Mouse (Mus musculus) adrenal gland (tissue): ENCODE measurements around the gene Sowaha.

Experiments used
- intact Hi-C: fragments of 180-260 bp; cut with DNase I; formaldehyde crosslinking; loops from one replicate; pipeline ENCODE4 v1.15.1; 2025

Sowaha gene

DNA sequence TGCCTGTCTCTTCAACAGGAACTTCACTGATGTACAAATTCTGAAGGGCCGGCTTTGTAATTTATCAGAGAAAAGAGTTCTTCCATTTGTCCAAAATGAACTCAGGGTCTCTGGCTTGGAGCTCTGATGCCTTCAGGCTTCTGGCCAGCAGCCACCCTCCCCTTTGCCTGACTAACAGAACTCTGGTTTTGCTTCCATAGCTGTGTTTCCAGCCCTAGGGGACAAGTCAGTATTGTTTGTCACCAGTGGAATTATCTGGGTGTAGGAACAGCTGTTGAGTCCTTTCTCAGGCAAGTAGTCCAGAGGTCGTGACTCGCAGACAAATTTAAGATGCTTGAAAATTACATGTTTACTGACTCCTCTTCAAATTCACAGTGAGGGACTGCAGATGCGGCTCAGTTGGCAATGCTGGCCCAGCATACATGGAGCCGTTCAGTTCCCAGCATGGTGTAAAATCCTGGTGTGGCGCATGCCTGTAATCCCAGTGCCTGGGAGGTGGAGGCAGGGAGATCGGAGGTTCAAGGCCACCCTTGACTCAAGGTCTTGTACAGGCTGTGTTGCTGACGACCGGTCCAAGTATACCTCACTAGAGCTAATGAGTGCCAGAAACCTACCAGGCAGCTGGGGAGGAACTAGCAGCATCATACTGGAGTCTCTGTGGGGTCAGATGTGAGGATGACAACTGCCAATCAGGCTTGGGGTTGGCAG is 27.2 kb upstream of the Sowaha start:
- intact Hi-C loops, result no loop called here

DNA sequence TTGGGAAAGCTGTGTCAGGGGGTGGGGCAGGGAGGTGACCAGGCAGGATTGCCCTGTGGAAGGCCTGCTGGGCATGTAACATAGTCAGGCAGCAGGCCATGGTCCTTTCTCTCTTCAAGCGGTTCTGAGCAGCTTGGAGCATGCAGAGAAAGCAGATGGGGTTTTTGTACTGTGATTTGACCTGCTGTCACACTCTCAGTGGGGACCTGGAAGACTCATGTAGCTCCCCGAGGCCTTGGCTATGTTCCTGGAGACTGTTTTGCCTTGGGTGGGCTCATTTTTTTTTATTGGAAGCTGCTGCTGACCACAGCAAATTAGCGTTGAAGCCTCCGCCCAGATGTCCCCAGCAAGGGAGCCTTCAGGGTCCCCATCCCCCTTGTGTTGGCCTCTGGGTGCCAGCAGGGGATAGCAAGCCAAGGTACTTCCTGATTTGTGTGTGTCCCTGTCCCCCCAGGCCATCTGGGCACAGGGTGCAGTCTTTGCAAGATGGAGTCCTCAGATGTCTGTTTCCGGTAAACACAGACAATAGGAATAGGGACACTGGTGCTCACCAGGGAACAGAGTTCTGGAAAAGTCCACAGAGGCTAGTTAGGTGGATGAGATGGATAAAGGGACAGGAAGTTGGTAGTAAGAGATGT is 25.1 kb upstream of the Sowaha start:
- intact Hi-C loops, result no loop called here

DNA sequence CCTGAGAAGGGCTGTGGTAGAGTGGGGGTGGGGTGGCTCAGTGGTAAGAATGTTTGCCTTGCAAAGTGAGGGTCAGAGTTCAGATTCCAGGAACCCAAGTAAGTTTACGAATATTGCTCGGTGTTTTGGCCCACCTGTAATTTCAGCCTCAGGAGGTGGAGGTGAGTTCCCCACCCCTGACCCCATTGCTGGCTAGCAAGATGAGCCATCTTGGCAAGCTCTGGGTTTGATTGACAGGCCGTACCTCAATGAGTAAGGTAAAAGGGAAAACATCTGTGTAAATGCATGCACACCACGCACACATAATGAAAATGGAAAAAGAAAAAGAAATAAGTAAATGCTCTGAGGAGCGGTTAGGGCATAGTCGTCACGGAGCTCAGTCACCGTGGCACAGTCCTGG is 24.3 kb upstream of the Sowaha start:
- intact Hi-C loops, result no loop called here

DNA sequence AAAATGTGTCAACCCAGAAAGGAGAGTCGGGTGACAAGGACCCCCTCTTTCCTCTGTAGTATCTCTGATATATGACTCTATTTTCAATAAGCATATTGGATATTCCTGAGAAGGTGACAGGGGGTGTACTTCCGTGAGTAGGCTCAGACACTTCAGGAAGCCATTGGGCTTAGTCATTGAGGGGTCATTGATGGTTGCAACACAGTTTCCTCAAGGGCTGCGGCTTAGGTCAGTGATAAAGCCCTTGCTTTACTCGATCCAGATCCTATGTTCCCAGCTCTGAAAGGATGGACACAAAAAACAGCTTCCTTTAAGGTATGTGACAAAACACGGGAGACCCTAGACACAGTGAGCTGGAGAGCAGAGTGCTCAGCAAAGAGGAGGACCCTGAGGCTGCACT is 23.7 kb upstream of the Sowaha start:
- intact Hi-C loops, result no loop called here

DNA sequence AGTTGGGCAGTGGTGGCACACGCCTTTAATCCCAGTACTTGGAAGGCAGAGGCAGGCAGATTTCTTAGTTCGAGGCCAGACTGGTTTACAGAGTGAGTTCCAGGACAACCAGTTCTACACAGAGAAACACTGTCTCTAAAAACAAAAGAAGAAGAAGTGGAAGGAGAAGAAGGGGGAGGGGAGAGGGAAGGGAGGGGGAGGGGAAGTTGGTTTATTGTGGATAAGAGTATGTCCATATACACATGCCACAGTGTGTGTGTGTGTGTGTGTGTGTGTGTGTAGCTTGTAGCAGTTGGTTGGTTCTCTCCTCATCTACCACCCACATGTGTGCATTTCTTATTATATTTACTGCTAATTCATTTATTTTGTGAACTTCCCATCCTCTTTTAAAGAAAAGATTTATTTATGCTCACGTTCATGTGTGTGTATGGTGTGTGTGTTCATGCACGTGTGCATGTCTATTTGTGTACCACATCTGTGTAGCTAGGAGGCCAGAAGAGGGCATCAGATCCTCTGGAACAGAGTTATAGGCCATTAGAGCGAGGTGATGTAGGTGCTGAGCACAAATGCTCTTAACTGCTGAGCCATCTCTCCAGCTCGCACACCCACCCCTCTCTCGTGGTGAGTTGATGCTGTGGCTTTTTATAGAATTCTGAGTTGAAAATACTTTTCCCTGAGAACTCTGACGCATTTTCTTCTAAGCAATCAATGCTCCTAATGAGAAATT is 22.1 kb upstream of the Sowaha start:
- intact Hi-C loops, result no loop called here

DNA sequence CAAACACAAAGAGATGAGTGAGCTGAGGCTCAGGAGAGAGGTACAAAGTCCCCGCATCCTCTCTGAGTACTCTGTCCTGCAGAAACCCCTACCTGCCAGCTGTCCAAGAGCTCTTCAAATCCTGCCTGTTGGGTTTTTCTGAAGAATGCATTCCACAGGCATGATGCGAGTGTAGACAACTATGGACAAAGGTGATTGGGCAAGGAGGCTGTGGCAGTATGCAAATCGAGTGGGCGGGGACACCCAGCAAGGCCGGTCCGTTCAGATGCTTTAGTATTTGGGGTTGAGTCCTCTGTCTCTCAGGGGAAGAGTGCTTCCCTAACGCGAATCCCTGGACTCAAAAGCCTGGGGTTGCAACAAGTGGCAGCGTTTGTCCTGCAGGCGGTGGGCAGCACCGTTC is 20.5 kb upstream of the Sowaha start:
- intact Hi-C loops, result no loop called here

DNA sequence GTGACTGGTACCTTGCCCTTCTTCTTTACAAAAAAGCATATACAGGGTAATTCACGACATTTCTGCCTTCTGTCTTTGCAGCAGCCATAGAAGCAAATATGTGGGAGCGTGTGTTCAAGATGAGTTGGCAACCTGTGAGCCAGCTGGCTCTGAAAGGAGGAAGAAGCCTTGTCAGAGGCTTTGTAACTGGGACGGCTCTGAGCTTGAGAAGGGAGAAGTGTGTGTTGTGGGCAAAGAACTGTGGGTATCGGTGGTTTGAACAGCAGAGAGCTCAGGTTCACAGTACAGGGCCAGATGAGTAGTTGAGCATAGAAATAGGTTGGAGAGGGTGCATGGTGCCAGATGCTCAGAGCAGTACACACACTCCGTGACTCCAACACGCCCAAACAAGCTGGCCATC is 16.9 kb upstream of the Sowaha start:
- intact Hi-C loops, result no loop called here

DNA sequence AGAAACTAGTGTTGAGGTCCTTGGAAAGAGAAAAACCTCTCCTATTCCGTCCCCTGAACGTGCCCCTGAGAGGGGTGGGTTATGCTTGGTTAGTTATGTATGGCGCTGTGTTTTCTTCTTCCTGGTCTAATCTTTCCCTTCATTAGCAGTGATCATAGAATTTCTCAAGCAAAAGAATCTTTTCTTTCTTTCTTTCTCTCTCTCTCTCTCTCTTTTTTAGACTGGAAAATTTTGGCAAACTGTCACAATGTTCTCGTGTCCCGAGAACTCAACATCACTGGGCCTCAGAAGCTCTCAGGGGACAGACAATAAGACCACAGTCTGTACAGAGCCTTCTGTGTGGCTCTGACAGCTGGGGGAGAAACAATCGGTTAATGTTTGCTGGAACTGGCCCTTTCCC is 15.3 kb upstream of the Sowaha start:
- intact Hi-C loops, result no loop called here

DNA sequence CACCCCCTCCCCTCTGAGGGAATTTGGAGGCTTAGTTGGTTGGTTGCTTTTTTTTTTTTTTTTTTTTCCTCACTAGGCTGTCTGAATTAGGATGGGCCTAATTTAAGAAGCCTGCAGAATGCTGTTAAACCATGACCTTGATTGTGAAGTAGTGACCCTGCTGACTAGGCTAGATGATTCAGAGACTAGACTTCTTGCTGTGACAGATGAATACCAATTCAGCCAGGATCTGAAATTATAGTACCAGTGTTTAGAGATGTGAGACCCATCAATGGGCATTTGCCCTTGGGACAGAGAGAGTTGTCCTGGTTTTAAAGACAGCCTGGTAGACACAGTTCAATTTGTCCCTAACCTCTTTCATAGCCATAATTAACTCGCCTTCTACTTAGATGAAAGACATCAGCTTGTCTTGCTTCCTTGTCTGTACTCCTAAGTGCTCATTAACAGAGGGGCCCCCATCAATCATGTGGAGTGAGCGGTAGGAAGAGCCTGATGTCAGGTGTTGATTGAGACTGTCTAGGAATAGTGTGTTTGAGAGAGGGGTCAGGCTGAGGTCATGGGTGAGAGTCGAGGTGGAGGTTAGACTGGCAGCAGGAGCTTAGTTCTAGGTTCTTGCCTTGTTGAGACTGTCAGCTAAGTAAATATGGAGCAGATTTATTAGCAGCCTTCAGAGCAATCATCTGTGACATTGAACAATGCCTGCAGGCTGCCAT is 13.3 kb upstream of the Sowaha start:
- intact Hi-C loops, result no loop called here

DNA sequence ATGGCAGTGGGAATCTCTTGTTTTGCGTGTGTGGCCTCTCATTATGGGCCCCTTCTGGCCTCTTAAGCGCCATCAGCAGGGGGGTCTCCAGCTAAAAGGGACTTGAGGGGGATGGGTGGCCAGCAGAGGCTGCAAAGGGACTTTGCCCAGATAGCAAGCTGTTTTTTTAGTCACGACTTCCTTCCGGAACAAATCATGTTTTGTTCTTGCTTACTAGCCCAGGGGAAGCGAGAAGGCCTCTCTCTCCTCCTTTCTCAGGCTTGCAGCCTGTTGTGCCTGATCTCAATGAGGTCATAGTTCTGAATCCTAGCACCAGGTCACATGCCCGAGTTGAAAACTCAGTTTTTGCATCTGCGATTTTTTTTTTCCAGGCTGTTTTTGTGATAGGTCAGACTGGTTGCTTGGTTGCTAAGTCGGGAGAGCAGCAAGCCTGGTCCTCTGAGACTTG is 11.9 kb upstream of the Sowaha start:
- intact Hi-C loops, result no loop called here

DNA sequence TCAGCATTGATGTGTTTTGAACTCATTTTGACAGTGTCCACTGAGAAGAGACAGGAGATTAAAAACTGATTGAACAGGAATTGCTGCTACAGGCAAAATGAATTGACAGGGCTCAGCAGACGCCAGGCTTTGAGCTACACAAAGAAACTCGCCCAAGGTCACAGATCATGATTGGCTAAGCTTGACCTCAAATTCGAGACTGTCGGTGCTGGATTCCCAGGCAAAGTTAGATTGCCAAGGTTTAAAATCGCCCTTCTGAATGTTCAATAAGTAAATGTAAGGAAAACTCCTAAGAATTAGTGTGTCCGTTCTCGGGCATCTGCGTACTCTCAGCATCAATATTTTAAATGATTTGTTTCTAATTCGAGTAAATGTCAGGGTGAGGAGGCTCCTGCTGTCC is 9.3 kb upstream of the Sowaha start:
- intact Hi-C loops, result no loop called here

DNA sequence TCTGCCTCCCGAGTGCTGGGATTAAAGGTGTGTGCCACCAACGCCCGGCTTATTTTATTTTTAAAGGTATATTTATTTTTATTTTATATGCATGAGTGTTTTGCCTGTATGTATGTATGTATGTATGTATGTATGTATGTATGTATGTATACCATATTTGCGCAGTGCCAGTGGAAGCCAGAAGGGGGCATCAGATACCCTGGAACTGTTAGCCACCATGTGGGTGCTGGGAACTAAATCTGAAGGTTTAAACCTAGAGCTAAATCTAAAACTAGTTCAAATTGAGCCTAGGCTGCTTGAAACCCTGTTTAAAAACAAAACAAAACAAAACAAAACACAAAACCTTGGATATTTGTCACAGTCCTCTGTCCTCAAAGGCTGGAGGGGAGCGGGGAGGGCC is 8.9 kb upstream of the Sowaha start:
- intact Hi-C loops, result no loop called here

DNA sequence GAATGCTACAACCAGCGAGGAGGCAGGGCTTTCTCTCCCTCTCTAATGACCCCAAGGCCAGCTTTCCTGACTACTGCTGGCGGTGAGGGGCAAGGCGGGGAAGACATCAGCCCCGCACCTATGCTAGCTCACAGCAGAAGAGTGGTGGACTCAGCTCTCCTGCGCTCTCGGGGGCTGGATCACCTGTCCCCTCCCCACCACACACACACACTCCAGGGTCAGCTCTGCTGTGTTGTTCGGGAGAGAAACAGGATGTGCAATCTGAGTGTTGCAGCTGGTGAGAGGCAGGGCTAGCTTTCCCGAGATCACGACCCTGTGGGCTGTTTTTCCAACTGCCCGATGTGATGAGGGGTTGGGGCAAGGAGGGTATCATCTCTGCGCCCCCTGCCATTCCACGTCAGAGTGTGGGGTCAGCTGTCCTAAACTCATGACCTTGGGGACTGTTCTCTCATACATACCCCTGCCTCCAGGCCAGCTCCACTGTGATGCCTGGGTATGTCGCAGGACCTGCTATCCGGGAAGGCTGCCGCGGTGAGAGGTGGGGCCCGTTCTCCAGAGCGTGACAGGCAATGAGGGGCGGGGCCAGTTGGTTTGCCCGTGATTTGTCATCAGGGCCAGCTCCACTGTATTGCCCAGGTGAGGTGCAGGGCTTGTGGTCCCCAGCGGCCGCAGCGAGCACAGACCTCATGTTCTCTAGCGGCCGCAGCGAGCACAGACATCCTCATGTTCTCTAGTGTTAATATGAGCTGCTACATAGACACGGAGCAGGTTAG is 6.9 kb upstream of the Sowaha start:
- intact Hi-C loops, result no loop called here

DNA sequence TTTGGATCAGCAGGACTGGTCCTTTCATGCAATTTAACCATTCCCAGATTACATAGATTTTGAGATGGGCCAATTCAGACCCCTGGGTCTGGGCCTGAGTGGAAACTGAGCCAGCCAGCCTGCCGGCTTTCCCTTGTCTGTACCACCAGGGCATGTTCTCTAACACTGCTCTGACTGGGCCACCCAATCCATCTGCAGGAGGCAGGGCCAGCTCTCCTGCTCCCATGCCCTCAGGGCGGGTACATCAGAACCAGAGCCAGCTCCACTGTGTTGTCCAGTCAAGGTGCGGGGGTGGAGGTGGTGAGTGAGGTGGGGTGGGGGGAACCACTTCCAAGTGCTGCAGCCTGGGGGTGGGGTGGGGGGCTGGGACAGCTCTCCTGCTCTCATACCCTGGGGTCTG is 6.3 kb upstream of the Sowaha start:
- intact Hi-C loops, result no loop called here

DNA sequence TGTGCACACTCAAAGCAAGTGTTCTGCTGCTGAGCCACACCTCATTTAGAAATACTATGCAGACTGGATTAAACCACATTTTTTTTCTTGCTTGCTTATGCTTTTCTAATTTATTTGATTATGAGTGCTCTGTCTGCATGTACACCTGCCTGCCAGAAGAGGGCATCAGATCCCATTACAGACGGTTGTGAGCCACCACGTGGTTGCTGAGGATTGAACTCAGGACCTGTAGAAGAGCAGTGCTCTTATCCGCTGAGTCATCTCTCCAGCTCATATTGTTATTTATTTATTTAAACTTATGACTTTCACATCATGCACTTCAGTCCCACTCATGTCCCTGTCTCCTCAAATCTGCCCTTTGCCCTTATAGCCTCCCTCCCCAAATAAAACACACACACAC is 5.6 kb upstream of the Sowaha start:
- intact Hi-C loops, result no loop called here

DNA sequence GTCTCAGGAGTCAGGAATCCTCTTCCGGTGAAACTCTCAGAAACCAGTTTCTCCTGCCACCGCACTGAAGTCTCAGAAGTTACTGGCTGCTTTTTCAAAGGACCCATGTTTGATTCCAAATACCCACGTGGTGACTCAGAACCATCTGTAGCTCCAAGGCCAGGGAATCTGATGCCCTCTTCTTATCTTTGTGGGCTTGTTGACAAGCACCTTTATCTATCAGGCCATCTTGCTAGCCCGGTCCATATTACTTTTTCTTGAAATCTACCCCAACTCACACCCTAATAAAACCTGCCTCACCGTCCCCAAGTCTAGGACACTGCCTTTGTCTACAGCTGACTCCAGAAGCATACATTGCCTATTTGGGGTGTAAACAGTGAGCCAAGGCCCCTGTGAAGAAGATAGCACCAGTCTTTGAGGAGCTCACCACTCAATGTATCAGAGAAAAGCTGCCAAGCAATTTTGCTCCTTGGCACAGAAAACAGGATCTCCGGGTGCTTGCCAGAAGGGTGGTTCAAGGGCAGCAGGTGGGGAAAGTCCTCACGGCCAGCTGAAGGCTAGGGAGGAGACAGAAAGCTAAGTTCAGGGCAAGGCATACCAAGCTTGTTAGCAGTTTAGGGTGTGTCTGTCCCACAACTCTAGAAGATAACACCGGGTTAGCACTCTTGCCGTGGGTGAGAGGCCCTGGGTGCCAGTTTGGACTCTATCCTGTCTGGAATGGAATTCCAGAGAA is 3.3 kb upstream of the Sowaha start:
- intact Hi-C loops, result no loop called here

DNA sequence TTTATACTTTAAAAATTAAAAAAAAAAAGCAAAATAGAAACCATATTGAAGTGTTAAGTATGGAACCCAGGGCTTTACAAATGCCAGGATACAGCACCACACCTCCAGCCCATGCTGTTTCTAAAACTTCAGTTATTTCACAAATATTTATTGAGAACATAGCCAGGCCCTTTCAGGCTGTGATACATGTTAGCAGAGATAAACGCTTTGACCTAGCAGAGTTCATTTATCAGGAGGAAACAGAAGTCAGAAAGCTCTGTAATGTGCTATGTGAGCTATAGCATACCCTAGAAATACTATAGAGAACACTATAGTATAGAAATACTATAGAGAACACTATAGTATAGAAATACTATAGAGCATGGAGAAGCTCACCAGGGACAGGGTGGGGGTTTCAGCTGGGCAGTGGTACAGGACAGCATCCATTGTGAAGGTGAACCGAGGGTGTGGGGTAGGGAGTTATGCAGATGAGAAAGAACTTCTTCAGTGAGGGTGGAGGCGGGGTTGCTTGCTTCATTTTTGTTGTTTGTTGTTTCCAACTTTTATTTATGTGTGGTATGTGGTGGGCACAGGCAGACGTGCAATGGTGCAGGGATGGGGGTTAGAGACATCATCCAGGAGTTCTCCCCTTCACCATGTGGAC is 1.1 kb upstream of the Sowaha start:
- intact Hi-C loops, result no loop called here

DNA sequence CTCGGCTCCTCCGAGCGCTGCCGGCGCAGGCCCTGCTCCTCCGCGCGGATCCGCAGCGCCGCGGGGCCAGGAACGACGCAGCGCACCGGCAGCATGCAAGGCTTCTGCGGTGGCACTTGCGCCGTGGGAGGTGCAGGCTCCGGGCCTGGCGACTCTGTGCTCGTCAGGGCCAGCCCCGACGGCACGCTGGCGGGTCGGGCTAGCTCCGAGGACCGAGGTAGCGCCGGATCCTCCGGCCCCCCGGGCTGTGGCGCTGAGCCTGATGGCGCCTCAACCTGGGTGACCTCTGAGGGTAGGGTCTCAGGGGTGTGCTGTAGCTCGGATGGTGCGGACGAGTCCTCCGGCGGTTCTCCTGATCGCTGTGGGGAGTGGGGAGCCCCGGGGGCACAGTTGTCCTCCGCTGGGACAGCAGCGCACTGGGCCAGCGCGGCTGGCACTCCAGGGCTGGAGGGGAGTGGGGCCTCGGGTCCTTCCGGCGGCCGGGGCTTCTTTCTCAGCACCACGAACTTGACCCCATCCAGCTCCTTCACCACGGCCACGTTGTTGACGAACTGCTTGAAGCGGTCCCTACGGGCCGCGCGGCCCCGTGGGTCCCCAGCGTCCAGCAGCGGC is 797 bp downstream of the Sowaha start:
- intact Hi-C loops, result loop anchor here (10.0 kb wide), 1 partner anchor 256 kb away; no protein-coding TSS in a partner anchor

DNA sequence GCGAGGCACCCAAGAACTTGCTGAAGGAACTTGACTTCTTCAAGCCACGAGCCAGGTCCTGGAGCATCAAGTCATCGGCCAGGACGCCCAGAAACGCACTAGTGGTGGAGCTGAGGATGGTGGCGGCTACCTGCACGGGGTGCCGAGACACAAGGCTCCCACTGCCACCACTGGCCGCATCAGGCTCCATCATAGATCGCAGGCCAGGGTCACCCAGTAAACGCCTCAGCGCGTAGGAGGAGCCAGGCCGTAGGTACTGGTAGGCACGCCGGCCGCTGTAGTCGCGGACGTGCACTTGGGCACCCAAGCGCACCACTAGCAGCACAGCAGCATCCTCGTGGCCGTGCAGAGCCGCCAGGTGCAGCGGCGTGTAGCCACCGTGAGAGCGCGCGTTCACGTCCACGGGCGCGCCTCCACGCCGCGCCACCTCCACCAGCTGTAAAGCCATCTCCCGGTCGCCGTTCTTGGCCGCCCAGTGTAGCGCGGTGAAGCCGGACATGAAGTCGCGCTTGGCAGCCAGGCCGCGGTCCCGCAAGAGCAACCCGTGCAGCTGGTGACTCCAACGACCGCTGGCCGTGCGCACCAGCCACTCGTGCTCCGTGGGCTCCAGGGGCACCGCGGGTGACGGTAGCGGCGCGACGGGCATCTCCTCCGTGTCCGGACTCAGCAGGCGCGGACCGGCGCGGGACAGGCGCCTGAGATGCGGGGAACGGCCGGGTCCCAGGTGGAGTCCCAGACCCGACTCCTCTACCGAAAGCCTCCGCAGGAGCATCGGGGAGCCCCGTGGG is 1.5 kb downstream of the Sowaha start:
- intact Hi-C loops, result loop anchor here (10.0 kb wide), 1 partner anchor 256 kb away; no protein-coding TSS in a partner anchor
